Mouse (Mus musculus): ENCODE results near the gene Svep1. TPM values are rescaled to one million over a fixed set of nuclear protein-coding genes. Genes with fewer than 3 reads are reported as not detected.

Gene Svep1
- total RNA-seq, 2 experiments from 2014 or later: 15.6 to 28.3 TPM

Other genes with a start within 250 kb of the Svep1 start
- gene Txndc8, start 197.7 kb downstream of the Svep1 start, total RNA-seq (2021): not detected
- 1 to 10 TPM in 1 of 2 experiments, under 1 TPM in 1; 0.96 to 2.8 TPM for gene Musk, start 79.1 kb upstream of the Svep1 start, total RNA-seq (2021)